Mouse (Mus musculus) spleen, adult 12 weeks (tissue): ENCODE measurements around the gene Phf2.

Source experiments
- DNase-seq: peaks from one replicate; pipeline ENCODE4 v3.0.0; 2022; ENCODE audit warnings: low spot score

Gene Phf2

GRCm38 (mm10) chr13:48807481-48808031 lies 63.4 kb downstream of the Phf2 start:
- peak; percentile 18 for DNase-seq

GRCm38 (mm10) chr13:48802181-48802580 lies 68.7 kb downstream of the Phf2 start:
- no peak for DNase-seq

- peak; percentile 26 for DNase-seq
Observed at GRCm38 (mm10) chr13:48800850-48801546, 69.9 kb downstream of the Phf2 start.

DNA sequence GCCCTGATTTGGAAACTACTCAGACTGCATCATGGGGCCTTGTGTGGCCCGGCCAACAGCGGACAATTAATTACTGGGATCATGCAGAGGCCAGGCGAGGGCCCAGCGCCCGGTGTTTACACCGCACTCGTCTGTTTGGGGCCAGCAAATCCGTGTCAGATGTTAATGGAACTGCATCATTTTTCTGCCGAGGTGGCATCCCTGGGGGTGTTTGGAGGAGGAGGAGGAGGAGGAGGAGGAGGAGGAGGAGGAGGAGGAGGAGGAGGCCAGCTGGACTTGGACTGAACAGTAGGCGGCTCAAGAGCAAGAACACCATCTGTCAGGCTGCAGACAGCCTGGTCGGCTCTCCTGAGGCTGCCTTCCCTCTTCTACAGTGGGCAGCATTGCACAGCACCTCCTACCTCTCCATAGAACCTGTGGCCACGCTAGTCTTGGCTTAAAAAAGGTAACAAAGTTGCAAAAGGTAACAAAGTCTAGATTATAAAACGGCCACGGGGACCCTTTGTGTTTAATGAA lies 72.6 kb downstream of the Phf2 start:
- DNase-seq, result no peak

GRCm38 (mm10) chr13:48796906-48797305 lies 74.0 kb downstream of the Phf2 start:
- no peak for DNase-seq

- no peak for DNase-seq
Observed at GRCm38 (mm10) chr13:48795711-48796110, 75.2 kb downstream of the Phf2 start.

- DNase-seq, result no peak
Observed at GRCm38 (mm10) chr13:48784594-48785298, 86.2 kb downstream of the Phf2 start.

- DNase-seq, result no peak
Observed at GRCm38 (mm10) chr13:48784151-48784550, 86.8 kb downstream of the Phf2 start.

DNA sequence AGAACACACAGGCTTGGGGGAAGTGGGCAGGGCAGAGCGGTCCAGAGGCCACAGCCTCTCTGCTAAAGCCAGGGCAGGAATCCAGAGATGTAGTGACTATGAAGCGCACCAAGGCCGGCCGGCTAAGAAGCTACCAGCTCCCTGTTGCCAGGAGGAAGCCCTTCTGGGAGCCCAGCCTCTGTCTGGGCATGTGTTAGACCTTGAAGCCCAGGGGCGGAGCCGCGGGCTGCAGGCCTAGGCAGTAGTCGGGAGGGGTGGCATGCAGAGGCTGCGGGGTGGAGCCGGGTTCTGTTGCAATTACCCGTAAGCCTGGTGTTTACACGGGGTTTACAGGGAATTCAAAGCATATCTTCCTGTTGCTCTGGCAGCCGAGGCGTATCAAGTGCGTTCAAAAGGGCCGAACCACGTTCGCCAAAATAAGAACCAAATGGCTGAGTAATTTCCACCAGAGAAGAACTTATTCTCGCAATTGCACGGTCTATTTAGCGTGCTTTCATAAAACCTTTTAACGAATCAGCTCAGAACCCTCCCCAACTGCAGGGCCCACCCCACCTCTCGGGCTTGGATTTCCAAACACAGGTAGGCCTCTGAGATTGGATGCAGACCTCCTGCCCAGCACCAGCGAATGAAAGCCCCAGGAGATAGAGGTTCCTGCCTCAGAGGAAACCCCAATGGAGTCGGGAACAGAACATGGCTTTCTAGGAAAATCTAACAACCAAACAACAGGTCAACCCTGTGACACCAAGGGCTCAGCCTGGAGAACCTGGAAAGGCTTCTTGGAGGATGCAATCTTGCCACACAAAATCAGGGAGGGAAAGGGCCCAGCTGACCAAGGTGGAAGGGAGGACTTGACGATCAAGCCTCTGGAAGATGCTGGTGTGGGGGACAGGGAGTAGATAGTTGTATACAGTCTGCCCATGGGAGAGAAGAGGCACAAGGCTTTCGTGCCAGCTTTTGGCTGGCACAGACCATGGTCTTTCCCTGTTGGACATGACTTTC lies 87.9 kb downstream of the Phf2 start:
- no peak for DNase-seq

GRCm38 (mm10) chr13:48780345-48781010 lies 90.4 kb downstream of the Phf2 start:
- no peak for DNase-seq

GRCm38 (mm10) chr13:48779592-48780344 lies 91.2 kb downstream of the Phf2 start:
- no peak for DNase-seq

- no peak for DNase-seq
Observed at GRCm38 (mm10) chr13:48778138-48778537, 92.8 kb downstream of the Phf2 start.

DNA sequence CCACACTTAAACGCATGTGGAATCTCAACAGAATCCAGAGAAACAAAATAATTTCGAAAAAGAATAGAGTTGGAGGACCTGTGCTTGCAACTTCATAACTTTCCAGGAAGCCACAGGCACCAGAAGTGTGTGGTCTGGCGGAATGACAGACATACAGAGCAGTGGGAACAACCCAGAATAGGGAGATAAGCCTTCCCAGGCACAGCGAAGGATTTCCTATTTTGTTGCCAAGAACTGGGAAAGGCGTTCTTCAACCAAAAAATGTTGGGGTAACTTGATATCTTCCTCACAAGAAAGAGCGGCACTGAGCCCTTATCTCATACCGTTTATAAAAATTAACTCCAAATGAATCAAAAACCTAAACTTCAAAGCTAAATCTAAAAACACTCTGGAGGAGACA lies 96.4 kb downstream of the Phf2 start:
- no peak for DNase-seq

GRCm38 (mm10) chr13:48768109-48768508 lies 102.8 kb downstream of the Phf2 start:
- no peak for DNase-seq

DNA sequence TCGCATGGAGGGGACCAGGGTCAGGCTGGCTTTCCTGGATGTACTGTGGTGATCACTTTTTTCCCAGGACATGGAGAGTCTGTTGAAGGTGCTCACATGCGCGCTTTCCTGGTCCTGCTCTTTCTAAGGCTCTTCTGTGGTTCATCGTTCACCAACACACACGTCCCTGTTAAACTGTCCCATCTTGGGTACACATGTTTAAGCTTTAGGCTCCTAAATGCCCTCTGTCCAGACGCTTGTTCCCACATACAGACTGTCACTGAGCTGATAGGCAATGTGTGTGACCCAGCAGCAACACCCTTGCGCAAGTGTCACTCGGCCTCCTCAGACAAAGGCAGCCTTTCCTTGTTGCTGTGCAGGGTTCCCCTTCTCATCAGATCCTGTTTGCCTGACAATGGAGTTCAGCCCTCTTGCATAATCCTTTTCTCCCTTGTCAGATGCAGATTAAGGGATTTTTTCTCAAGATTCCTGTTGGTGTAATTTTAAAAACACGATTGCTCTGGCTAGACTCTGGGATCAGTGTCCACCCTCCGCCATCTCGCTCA lies 107.1 kb downstream of the Phf2 start:
- DNase-seq, result no peak

DNA sequence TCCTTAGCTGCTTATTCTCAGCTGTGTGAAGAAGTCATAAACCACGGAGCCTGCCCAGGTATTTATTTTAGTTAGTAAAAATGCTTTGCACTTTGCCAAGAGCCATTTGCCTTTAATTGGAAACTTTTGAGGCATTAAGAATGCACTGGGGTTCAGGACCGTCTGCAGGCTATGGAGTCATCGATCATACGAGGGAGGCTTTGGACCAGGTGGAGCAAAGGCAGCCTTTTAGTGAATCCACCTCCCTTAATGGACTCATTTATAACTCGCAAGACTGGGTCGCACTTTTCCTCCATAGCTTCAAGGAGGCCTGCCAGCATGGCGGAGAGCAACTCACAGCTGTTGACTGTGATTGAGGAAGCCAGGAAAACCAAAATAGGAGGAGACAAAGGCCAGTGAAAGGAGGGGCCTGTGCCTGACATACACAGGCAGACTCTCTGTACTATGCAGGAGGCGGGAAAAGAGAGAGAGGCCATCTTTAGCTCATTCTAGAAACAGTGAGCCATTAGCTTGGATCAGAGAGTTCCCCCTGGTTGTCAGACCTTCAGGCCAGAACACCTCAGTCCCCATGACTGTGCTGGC lies 110.0 kb downstream of the Phf2 start:
- DNase-seq, result no peak

DNA sequence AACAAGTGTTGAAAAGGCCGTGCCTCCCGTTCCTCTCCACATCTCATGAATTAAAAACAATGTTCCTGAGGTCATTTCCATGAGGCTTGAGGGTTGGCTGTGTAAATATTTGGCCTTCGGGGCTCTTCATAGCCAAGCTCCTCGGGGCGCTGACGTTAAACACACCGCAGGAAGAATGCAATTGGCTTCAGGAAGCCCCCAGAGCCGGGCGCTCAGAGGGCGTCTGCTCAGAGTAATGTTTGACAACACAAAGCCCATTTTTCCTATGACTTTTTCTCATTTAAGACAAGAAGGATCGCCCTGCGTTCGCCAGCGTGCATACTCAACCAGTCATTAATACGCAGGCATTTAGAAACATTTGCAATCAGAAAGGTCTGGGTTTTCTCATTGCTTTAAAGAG lies 114.2 kb downstream of the Phf2 start:
- DNase-seq, result no peak
